Mouse (Mus musculus) cerebellum, postnatal 14 days (tissue): ENCODE results near the gene Pdzd7.

Source experiments
- DNase-seq, 2 experiments: peaks; one replicate each; pipeline ENCODE4 v3.0.0; 2021; ENCODE audit warnings: mixed read lengths in 2 of 2

Pdzd7 gene

GRCm38 (mm10) chr19:44982477-44983115, 62.9 kb downstream of the Pdzd7 start:
- DNase-seq: no peak

- DNase-seq: no peak
Observed at GRCm38 (mm10) chr19:44980787-44981186, 64.7 kb downstream of the Pdzd7 start.

- DNase-seq: no peak
Observed at GRCm38 (mm10) chr19:44977148-44977547, 68.4 kb downstream of the Pdzd7 start.
